ENCODE assay signal across 22 mouse cellular contexts in genomic region chr1:179644151-179644550, GRCm38 (mm10). TPM values are rescaled to one million over a fixed set of nuclear protein-coding genes. Genes with fewer than 3 reads are reported as not detected.
DNase-seq lines count a peak whose midpoint lies in the region; ATAC-seq and TF ChIP-seq lines count a peak whose summit lies in the region.
"Had no signal": no experiment of that assay in that cellular context is flagged by ENCODE, and none has a peak within 500 bp of the region (broad histone marks: within the 10 kb centered on the region; RNA-seq: fewer than 3 reads in every experiment).

No protein-coding gene starts in this region.

- H3K4me3 ChIP-seq in hindbrain, embryonic 16.5 days (ENCODE audit: low read length), result no peak overlapping the region
- no peak overlapping the region for H3K4me3 ChIP-seq in hindbrain, embryonic 13.5 days
- no peak overlapping the region for H3K4me3 ChIP-seq in midbrain, postnatal 0 days (ENCODE audit: low read depth, low read length)
- no peak overlapping the region for H3K4me3 ChIP-seq in midbrain, embryonic 11.5 days (ENCODE audit: low read depth, low read length)
- H3K4me3 ChIP-seq: embryonic facial prominence, embryonic 12.5 days; heart, embryonic 13.5 days; limb, embryonic 15.5 days had no signal

- no peak overlapping the region for H3K27ac ChIP-seq in hindbrain, embryonic 16.5 days (ENCODE audit: low read depth, low read length)
- no peak overlapping the region for H3K27ac ChIP-seq in hindbrain, embryonic 13.5 days
- H3K27ac ChIP-seq in midbrain, postnatal 0 days (ENCODE audit: low read depth, low read length), result no peak overlapping the region
- no peak overlapping the region for H3K27ac ChIP-seq in midbrain, embryonic 11.5 days (ENCODE audit: low read depth, low read length)
- H3K27ac ChIP-seq: embryonic facial prominence, embryonic 12.5 days; heart, embryonic 13.5 days; kidney, postnatal 0 days; limb, embryonic 15.5 days; stomach, postnatal 0 days had no signal

- H3K36me3 ChIP-seq in hindbrain, embryonic 16.5 days (ENCODE audit: control insufficient read depth, insufficient read depth, low read length), result no peaks in the 10 kb centered on the region
- no peaks in the 10 kb centered on the region for H3K36me3 ChIP-seq in hindbrain, embryonic 13.5 days
- H3K36me3 ChIP-seq in midbrain, postnatal 0 days (ENCODE audit: insufficient read depth, low read length), result no peaks in the 10 kb centered on the region
- no peaks in the 10 kb centered on the region for H3K36me3 ChIP-seq in midbrain, embryonic 11.5 days (ENCODE audit: control insufficient read depth, insufficient read depth, low read length)
- H3K36me3 ChIP-seq: embryonic facial prominence, embryonic 12.5 days; heart, embryonic 13.5 days; limb, embryonic 15.5 days had no signal

- DNase-seq in cerebellum, postnatal 10 days, result peak; percentile 63 to 66
- DNase-seq in cerebellum, adult 18-20 months, result no peak
- DNase-seq in kidney, postnatal 25 days, result peak; percentile 19 to 45
- DNase-seq in kidney, postnatal 14 days, result no peak
- DNase-seq in midbrain, postnatal 0 days (ENCODE audit: low spot score), result peak; percentile 62
- no peak for DNase-seq in midbrain, embryonic 11.5 days (ENCODE audit: low spot score, missing footprints)
- DNase-seq: adrenal gland, adult 8-10 months; cerebellum, adult 11 months; liver, postnatal 0 days; lung, postnatal 10 days; retina, postnatal 1 day; right cerebral cortex, postnatal 4 days; thymus, postnatal 14 days had no signal

- 51% methylated on average over 3 of the region's 3 CpGs for WGBS in hindbrain, embryonic 16.5 days
- 69% methylated on average over 3 of the region's 3 CpGs for WGBS in hindbrain, embryonic 13.5 days
- 39% methylated on average over 3 of the region's 3 CpGs for WGBS in midbrain, postnatal 0 days
- 84% methylated on average over 3 of the region's 3 CpGs for WGBS in midbrain, embryonic 11.5 days

- TF ChIP-seq CTCF in midbrain, postnatal 0 days (IDR thresholded peaks at IDR 0.05), result no peak

- H3K4me1 ChIP-seq in hindbrain, embryonic 16.5 days (ENCODE audit: control insufficient read depth, insufficient read depth, low read depth, low read length), result peaks cover 2% of the 10 kb centered on the region; the same call in 1 of the 2 replicates
- H3K4me1 ChIP-seq in hindbrain, embryonic 13.5 days (replicated peaks), result no peaks in the 10 kb centered on the region; the same call in 1 of the 2 replicates
- H3K4me1 ChIP-seq in midbrain, postnatal 0 days (ENCODE audit: insufficient read depth, low read length), result no peaks in the 10 kb centered on the region
- no peaks in the 10 kb centered on the region; the same call in 1 of the 2 replicates for H3K4me1 ChIP-seq in midbrain, embryonic 11.5 days (ENCODE audit: control insufficient read depth, insufficient read depth, low read length)
- H3K4me1 ChIP-seq: embryonic facial prominence, embryonic 12.5 days had no signal

- ATAC-seq in hindbrain, embryonic 16.5 days, result peak; percentile 58
- no peak for ATAC-seq in hindbrain, embryonic 13.5 days (ENCODE audit: low FRiP score)
- ATAC-seq in midbrain, postnatal 0 days (ENCODE audit: low FRiP score), result no peak
- no peak for ATAC-seq in midbrain, embryonic 11.5 days (ENCODE audit: low FRiP score)
- ATAC-seq: CD4-positive, CD25-positive, alpha-beta regulatory T cell, adult 4 months; liver, postnatal 0 days; Patski had no signal

- H3K4me2 ChIP-seq in hindbrain, embryonic 16.5 days (ENCODE audit: low read length), result no peak overlapping the region
- no peak overlapping the region for H3K4me2 ChIP-seq in hindbrain, embryonic 13.5 days
- H3K4me2 ChIP-seq in midbrain, postnatal 0 days (ENCODE audit: low read depth, low read length, poor library complexity, severe bottlenecking), result no peak overlapping the region
- H3K4me2 ChIP-seq in midbrain, embryonic 11.5 days, result no peak overlapping the region
- H3K4me2 ChIP-seq: embryonic facial prominence, embryonic 12.5 days; heart, embryonic 13.5 days; limb, embryonic 15.5 days had no signal

- peak overlapping the region; percentile 13; the same call in 1 of the 2 replicates for H3K9ac ChIP-seq in hindbrain, embryonic 16.5 days (ENCODE audit: low read depth, low read length)
- H3K9ac ChIP-seq in hindbrain, embryonic 13.5 days, result no peak overlapping the region
- no peak overlapping the region for H3K9ac ChIP-seq in midbrain, postnatal 0 days (replicated peaks; ENCODE audit: low read length, poor library complexity, severe bottlenecking)
- no peak overlapping the region for H3K9ac ChIP-seq in midbrain, embryonic 11.5 days (ENCODE audit: low read length)
- H3K9ac ChIP-seq: embryonic facial prominence, embryonic 12.5 days; heart, embryonic 13.5 days; limb, embryonic 15.5 days; liver, postnatal 0 days had no signal

- no peaks in the 10 kb centered on the region for H3K9me3 ChIP-seq in hindbrain, embryonic 16.5 days (ENCODE audit: control insufficient read depth, low read length)
- H3K9me3 ChIP-seq in hindbrain, embryonic 13.5 days, result no peaks in the 10 kb centered on the region
- no peaks in the 10 kb centered on the region for H3K9me3 ChIP-seq in midbrain, postnatal 0 days (ENCODE audit: low read length)
- no peaks in the 10 kb centered on the region for H3K9me3 ChIP-seq in midbrain, embryonic 11.5 days (ENCODE audit: control insufficient read depth, low read length)
- H3K9me3 ChIP-seq: embryonic facial prominence, embryonic 12.5 days; heart, embryonic 13.5 days; limb, embryonic 15.5 days had no signal

- H3K27me3 ChIP-seq in hindbrain, embryonic 16.5 days (replicated peaks; ENCODE audit: control insufficient read depth, insufficient read depth, low read length), result no peaks in the 10 kb centered on the region
- H3K27me3 ChIP-seq in hindbrain, embryonic 13.5 days, result no peaks in the 10 kb centered on the region
- H3K27me3 ChIP-seq in midbrain, postnatal 0 days (ENCODE audit: insufficient read depth, low read length), result no peaks in the 10 kb centered on the region
- H3K27me3 ChIP-seq in midbrain, embryonic 11.5 days (ENCODE audit: control insufficient read depth, insufficient read depth, low read length), result no peaks in the 10 kb centered on the region
- H3K27me3 ChIP-seq: embryonic facial prominence, embryonic 12.5 days; heart, embryonic 13.5 days; limb, embryonic 15.5 days; Patski had no signal

RNA-seq across cellular contexts. Expression of gene Sccpdh, which starts 23.9 kb away (rescaled TPM):
- 177 and 191 TPM in 2 replicates for polyA plus RNA-seq in hindbrain, embryonic 16.5 days (2015; fragmentation: Nextera tagmentation; extraction: Ambion mirVana)
- 142 and 147 TPM in 2 replicates for polyA plus RNA-seq in hindbrain, embryonic 13.5 days (2015; fragmentation: Nextera tagmentation; extraction: Ambion mirVana)
- total RNA-seq in midbrain, postnatal 0 days (2014; rRNA removed), result 92.2 and 117 TPM in 2 replicates
- polyA plus RNA-seq in midbrain, postnatal 0 days (2015; fragmentation: Nextera tagmentation; extraction: Ambion mirVana), result 190 and 195 TPM in 2 replicates
- 95.6 and 101 TPM in 2 replicates for polyA plus RNA-seq in midbrain, embryonic 11.5 days (2014; fragmentation: Nextera tagmentation; extraction: Ambion mirVana)

Comparison
In these comparisons a context has a peak if more than half of its experiments do, and no peak if none do; other contexts are left out.
1. DNase-seq: peak in cerebellum, postnatal 10 days (2 of 2), kidney, postnatal 25 days (2 of 2) and midbrain, postnatal 0 days (single experiment); none in cerebellum, adult 18-20 months (0 of 2), kidney, postnatal 14 days (single experiment) and midbrain, embryonic 11.5 days (single experiment).